Mouse (Mus musculus): ENCODE data around the gene Nek8. TPM values are rescaled to one million over a fixed set of nuclear protein-coding genes. Genes with fewer than 3 reads are reported as not detected.

Nek8 gene
- polyA plus RNA-seq, 1 experiment from 2014 or later = 6.4 TPM

GRCm38 (mm10) chr11:78171328-78171727, 5.1 kb downstream of the Nek8 start:
- Histone ChIP-seq H3K27me3 (ENCODE audit: control insufficient read depth, insufficient read depth, low read length) (no peaks in the 10 kb centered on the region), H3K4me2 (no peak overlapping the region), H3K36me3 (ENCODE audit: control insufficient read depth, insufficient read depth, low read length) (no peaks in the 10 kb centered on the region), H3K4me3 (ENCODE audit: low read depth, low read length) (no peak overlapping the region), H3K9me3 (ENCODE audit: control insufficient read depth, low read length) (no peaks in the 10 kb centered on the region), H3K27ac (ENCODE audit: low read depth, low read length) (no peak overlapping the region), H3K4me1 (ENCODE audit: control insufficient read depth, insufficient read depth, low read length) (peaks cover 4% of the 10 kb centered on the region), H3K9ac (ENCODE audit: low read length) (no peak overlapping the region)
- 68% methylated on average over 4 of the region's 4 CpGs for WGBS
- ATAC-seq (ENCODE audit: low FRiP score) = no peak
- no peak for DNase-seq (ENCODE audit: low spot score, missing footprints)

GRCm38 (mm10) chr11:78170306-78170705, 6.2 kb downstream of the Nek8 start:
- 89% methylated on average over 15 of the region's 15 CpGs for WGBS
- DNase-seq (ENCODE audit: low spot score, missing footprints) = no peak
- no peak overlapping the region for H3K4me3 ChIP-seq (ENCODE audit: low read depth, low read length)
- H3K4me1 ChIP-seq (ENCODE audit: control insufficient read depth, insufficient read depth, low read length) = peaks cover 8% of the 10 kb centered on the region
- H3K9ac ChIP-seq (ENCODE audit: low read length) = no peak overlapping the region
- ATAC-seq (ENCODE audit: low FRiP score) = no peak
- H3K9me3 ChIP-seq (ENCODE audit: control insufficient read depth, low read length) = no peaks in the 10 kb centered on the region
- H3K4me2 ChIP-seq = no peak overlapping the region
- H3K27me3 ChIP-seq (ENCODE audit: control insufficient read depth, insufficient read depth, low read length) = no peaks in the 10 kb centered on the region
- H3K27ac ChIP-seq (ENCODE audit: low read depth, low read length) = no peak overlapping the region
- no peaks in the 10 kb centered on the region for H3K36me3 ChIP-seq (ENCODE audit: control insufficient read depth, insufficient read depth, low read length)

DNA sequence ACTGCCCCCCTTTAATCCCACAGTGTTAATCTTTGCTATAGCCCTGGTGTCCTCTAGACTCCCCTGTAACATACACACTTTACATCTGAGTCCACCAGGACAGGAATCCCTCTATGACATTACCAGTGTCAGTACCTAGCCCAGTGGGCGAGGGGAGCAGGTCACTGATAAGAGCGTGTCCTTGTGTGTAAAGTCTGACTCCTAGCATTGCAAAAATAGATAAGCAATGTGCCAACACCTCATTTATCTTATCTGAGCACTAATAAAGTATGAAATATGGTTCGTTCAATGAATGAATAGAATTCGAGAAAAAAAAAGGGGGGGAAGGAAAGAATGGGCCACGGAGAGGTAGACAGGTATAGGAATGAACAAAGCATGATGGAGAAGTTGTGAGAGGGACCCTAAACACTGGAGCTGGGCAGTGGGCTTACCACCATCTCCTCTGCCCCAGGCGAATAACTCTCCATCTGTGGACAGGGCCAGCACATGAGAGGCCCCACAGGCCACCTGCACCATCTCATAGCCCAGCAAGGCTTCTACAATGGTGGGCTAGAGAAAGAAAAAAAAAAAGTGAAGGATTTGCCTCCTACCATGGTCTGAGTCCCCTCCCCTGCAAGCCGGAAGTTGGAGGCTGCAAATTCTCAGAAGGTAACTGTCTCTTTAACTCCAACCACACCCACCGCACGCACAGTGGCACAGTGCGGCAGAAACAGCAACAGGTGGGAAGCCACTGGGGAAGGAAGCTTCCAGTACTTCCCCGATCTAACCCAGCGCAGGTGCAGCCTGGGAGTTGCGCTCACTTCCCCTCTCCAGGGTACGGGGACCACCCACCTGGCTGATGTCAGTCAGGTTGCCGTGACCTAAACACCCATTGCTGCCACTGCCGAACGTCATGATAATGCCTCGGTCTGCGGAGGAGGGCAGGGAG, 7.7 kb downstream of the Nek8 start:
- no peak overlapping the region for H3K27ac ChIP-seq (ENCODE audit: low read depth, low read length)
- H3K9me3 ChIP-seq (ENCODE audit: control insufficient read depth, low read length) = no peaks in the 10 kb centered on the region
- H3K4me2 ChIP-seq = no peak overlapping the region
- no peaks in the 10 kb centered on the region for H3K27me3 ChIP-seq (ENCODE audit: control insufficient read depth, insufficient read depth, low read length)
- H3K4me1 ChIP-seq (ENCODE audit: control insufficient read depth, insufficient read depth, low read length) = peaks cover 8% of the 10 kb centered on the region
- no peaks in the 10 kb centered on the region for H3K36me3 ChIP-seq (ENCODE audit: control insufficient read depth, insufficient read depth, low read length)
- no peak for ATAC-seq (ENCODE audit: low FRiP score)
- WGBS = 58% methylated on average over 19 of the region's 19 CpGs
- no peak for DNase-seq (ENCODE audit: low spot score, missing footprints)
- no peak overlapping the region for H3K9ac ChIP-seq (ENCODE audit: low read length)
- H3K4me3 ChIP-seq (ENCODE audit: low read depth, low read length) = no peak overlapping the region

DNA sequence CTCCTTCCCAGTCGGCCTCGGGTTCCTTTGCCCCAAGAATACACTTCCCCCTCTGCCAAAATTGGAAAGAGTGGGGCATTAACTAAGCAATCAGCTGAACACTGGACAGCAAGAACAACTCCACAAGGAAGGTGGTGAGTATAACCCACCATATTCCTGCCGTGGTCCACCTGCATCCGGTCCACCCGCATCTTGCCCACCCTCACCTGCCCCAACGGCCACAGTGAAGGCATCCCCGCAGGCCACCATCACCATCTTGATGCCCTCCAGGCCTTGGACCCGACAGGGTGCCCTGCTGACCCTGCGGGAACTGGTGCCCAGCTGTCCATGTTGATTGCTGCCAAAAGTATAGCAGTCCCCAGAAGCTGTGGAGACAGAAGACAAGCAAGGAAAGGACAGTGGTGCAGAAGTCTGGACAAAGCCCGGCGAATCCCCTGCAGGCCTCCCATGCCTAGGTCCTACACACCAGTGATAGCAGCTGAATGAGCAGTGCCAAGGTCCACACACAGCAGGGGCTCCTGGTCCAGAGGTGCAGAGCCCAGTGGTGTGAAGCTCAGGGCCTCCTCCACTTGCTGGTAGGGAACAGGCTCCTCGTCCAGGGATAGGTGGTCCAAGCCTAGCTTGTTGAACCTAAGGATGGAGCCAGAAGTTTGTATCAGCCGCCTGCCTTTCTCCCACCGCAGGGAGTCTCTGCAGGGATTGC, 9.1 kb downstream of the Nek8 start:
- H3K4me2 ChIP-seq = no peak overlapping the region
- no peak overlapping the region for H3K27ac ChIP-seq (ENCODE audit: low read depth, low read length)
- DNase-seq (ENCODE audit: low spot score, missing footprints) = no peak
- peaks cover 21% of the 10 kb centered on the region for H3K4me1 ChIP-seq (ENCODE audit: control insufficient read depth, insufficient read depth, low read length)
- H3K9me3 ChIP-seq (ENCODE audit: control insufficient read depth, low read length) = no peaks in the 10 kb centered on the region
- no peaks in the 10 kb centered on the region for H3K27me3 ChIP-seq (ENCODE audit: control insufficient read depth, insufficient read depth, low read length)
- WGBS = 87% methylated on average over 14 of the region's 14 CpGs
- no peak for ATAC-seq (ENCODE audit: low FRiP score)
- H3K36me3 ChIP-seq (ENCODE audit: control insufficient read depth, insufficient read depth, low read length) = no peaks in the 10 kb centered on the region
- no peak overlapping the region for H3K4me3 ChIP-seq (ENCODE audit: low read depth, low read length)
- H3K9ac ChIP-seq (ENCODE audit: low read length) = no peak overlapping the region

GRCm38 (mm10) chr11:78166640-78167039, 9.8 kb downstream of the Nek8 start:
- H3K36me3 ChIP-seq (ENCODE audit: control insufficient read depth, insufficient read depth, low read length) = peaks cover 6% of the 10 kb centered on the region; the same call in 1 of the 2 replicates
- H3K4me2 ChIP-seq = no peak overlapping the region
- H3K4me1 ChIP-seq (ENCODE audit: control insufficient read depth, insufficient read depth, low read length) = peaks cover 26% of the 10 kb centered on the region
- no peak overlapping the region for H3K4me3 ChIP-seq (ENCODE audit: low read depth, low read length)
- no peak overlapping the region for H3K9ac ChIP-seq (ENCODE audit: low read length)
- H3K27me3 ChIP-seq (ENCODE audit: control insufficient read depth, insufficient read depth, low read length) = no peaks in the 10 kb centered on the region
- 70% methylated on average over 6 of the region's 6 CpGs for WGBS
- DNase-seq (ENCODE audit: low spot score, missing footprints) (no peak), ATAC-seq (ENCODE audit: low FRiP score) (no peak)
- H3K27ac ChIP-seq (ENCODE audit: low read depth, low read length) = no peak overlapping the region
- no peaks in the 10 kb centered on the region for H3K9me3 ChIP-seq (ENCODE audit: control insufficient read depth, low read length)

DNA sequence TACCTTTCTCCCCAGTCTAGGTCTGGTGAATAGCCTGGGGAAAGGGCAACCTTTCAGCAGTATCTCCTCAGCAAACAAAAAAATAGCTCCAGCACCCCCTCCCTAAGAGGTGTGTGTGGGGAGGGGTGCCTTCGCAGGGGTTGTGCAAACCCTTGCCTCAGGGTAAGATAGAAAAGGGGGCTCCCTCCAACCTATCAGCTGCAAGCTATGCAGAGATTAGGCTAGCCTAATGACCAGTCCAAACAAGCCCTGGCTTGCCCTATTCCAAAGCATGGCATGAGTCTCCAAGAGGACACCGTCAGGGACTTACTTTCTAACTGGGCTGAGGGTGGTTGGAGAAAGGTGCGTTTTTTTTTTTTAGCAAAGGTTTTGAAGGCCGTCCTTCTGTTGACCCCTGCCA, 10.3 kb downstream of the Nek8 start:
- Histone ChIP-seq H3K27me3 (ENCODE audit: control insufficient read depth, insufficient read depth, low read length) (no peaks in the 10 kb centered on the region), H3K36me3 (ENCODE audit: control insufficient read depth, insufficient read depth, low read length) (peaks cover 8% of the 10 kb centered on the region), H3K9ac (ENCODE audit: low read length) (peak overlapping the region; percentile 96), H3K4me3 (ENCODE audit: low read depth, low read length) (peak overlapping the region; percentile 97; the same call in 1 of the 2 replicates), H3K4me2 (peak overlapping the region; percentile 75), H3K4me1 (ENCODE audit: control insufficient read depth, insufficient read depth, low read length) (peaks cover 26% of the 10 kb centered on the region), H3K9me3 (ENCODE audit: control insufficient read depth, low read length) (no peaks in the 10 kb centered on the region), H3K27ac (ENCODE audit: low read depth, low read length) (no peak overlapping the region)
- WGBS = 44% methylated on average over 4 of the region's 4 CpGs
- ATAC-seq (ENCODE audit: low FRiP score) = no peak
- no peak for DNase-seq (ENCODE audit: low spot score, missing footprints)

GRCm38 (mm10) chr11:78165761-78166109, 10.7 kb downstream of the Nek8 start:
- peak; percentile 25 for ATAC-seq (ENCODE audit: low FRiP score)
- Histone ChIP-seq H3K27ac (ENCODE audit: low read depth, low read length) (peak overlapping the region; percentile 2; the same call in 1 of the 2 replicates), H3K4me3 (ENCODE audit: low read depth, low read length) (peak overlapping the region; percentile 97), H3K9ac (ENCODE audit: low read length) (peak overlapping the region; percentile 96), H3K9me3 (ENCODE audit: control insufficient read depth, low read length) (no peaks in the 10 kb centered on the region), H3K4me1 (ENCODE audit: control insufficient read depth, insufficient read depth, low read length) (peaks cover 26% of the 10 kb centered on the region), H3K4me2 (peak overlapping the region; percentile 75), H3K27me3 (ENCODE audit: control insufficient read depth, insufficient read depth, low read length) (no peaks in the 10 kb centered on the region), H3K36me3 (ENCODE audit: control insufficient read depth, insufficient read depth, low read length) (peaks cover 12% of the 10 kb centered on the region)
- no peak for DNase-seq (ENCODE audit: low spot score, missing footprints)
- WGBS = 3% methylated on average over 16 of the region's 16 CpGs

- DNase-seq (ENCODE audit: low spot score, missing footprints) (peak; percentile 99), ATAC-seq (ENCODE audit: low FRiP score) (peak; percentile 85)
- WGBS = under 1% methylated on average over 77 of the region's 78 CpGs
- peak within 1 kb of the TSS; percentile 99 for H3K27ac ChIP-seq (ENCODE audit: low read depth, low read length)
- no peaks in the 10 kb centered on the region for H3K9me3 ChIP-seq (ENCODE audit: control insufficient read depth, low read length)
- peaks cover 17% of the 10 kb centered on the region for H3K36me3 ChIP-seq (ENCODE audit: control insufficient read depth, insufficient read depth, low read length)
- H3K4me1 ChIP-seq (ENCODE audit: control insufficient read depth, insufficient read depth, low read length) = peaks cover 26% of the 10 kb centered on the region
- peak within 1 kb of the TSS; percentile 75 for H3K4me2 ChIP-seq
- peak within 1 kb of the TSS; percentile 96 for H3K9ac ChIP-seq (ENCODE audit: low read length)
- H3K27me3 ChIP-seq (ENCODE audit: control insufficient read depth, insufficient read depth, low read length) = no peaks in the 10 kb centered on the region
- peak within 1 kb of the TSS; percentile 97 for H3K4me3 ChIP-seq (ENCODE audit: low read depth, low read length)
Measured at GRCm38 (mm10) chr11:78164924-78165760, 11.3 kb downstream of the Nek8 start, which contains the start of gene Traf4. Gene Traf4 (minus strand): TSS chr11:78165589.
